Mouse (Mus musculus) stomach, embryonic 16.5 days (tissue): ENCODE measurements around the gene Cd79b. TPM values are rescaled to one million over a fixed set of nuclear protein-coding genes. Genes with fewer than 3 reads are reported as not detected.

Source experiments
- ATAC-seq: fragments of 200-750 bp; cut with Nextera tagmentation; 2 replicates; pipeline ENCODE4 v1.8.0; 2017; ENCODE audit warnings: moderate number of reproducible peaks, moderate TSS enrichment; ENCODE audit not compliant: insufficient read depth, low FRiP score
- H3K27ac ChIP-seq: fragments of 300-500 bp; sonication (generic); 2 replicates; pipeline ENCODE4 v1.5.1; 2014; ENCODE audit warnings: low read length
- H3K27me3 ChIP-seq: fragments of 300-500 bp; sonication (generic); 2 replicates; pipeline ENCODE4 v1.6.1; 2014; ENCODE audit warnings: low read length, control low read depth, mixed read lengths; ENCODE audit not compliant: control insufficient read depth, insufficient read depth
- H3K36me3 ChIP-seq: fragments of 300-500 bp; sonication (generic); 2 replicates; pipeline ENCODE4 v1.6.1; 2014; ENCODE audit warnings: low read length; ENCODE audit not compliant: control insufficient read depth, insufficient read depth
- H3K4me1 ChIP-seq: fragments of 300-500 bp; sonication (generic); 2 replicates; pipeline ENCODE4 v1.6.1; 2014; ENCODE audit warnings: low read length, control low read depth, mixed read lengths; ENCODE audit not compliant: control insufficient read depth, insufficient read depth
- H3K4me2 ChIP-seq: fragments of 300-500 bp; sonication (generic); 2 replicates; pipeline ENCODE4 v1.6.1; 2014; ENCODE audit warnings: low read depth, low read length, mixed read lengths
- H3K4me3 ChIP-seq: fragments of 300-500 bp; sonication (generic); replicated peaks from 2 replicates; pipeline ENCODE4 v1.5.1; 2014; ENCODE audit warnings: mild to moderate bottlenecking, low read length
- H3K9ac ChIP-seq: fragments of 300-500 bp; sonication (generic); 2 replicates; pipeline ENCODE4 v1.6.1; 2014; ENCODE audit warnings: low read length
- H3K9me3 ChIP-seq: fragments of 300-500 bp; sonication (generic); replicated peaks from 2 replicates; pipeline ENCODE4 v1.6.1; 2016; ENCODE audit warnings: low read length, control low read depth; ENCODE audit not compliant: control insufficient read depth
- WGBS: fragments of 180-500 bp; shearing (Covaris S2); extraction: QIAGEN DNeasy Blood & Tissue Kit; methylation state at CpG from one replicate; pipeline ENCODE4 v1.1.7; 2014; 5-methylcytosine and 5-hydroxymethylcytosine counted together
- polyA plus RNA-seq: library from polyadenylated mRNA; unstranded; fragments of >200 nt; fragmentation: Nextera tagmentation; extraction: Ambion mirVana; gene quantifications from 2 replicates; pipeline ENCODE4 v1.2.1, GENCODE M21; 2015

The Cd79b gene
- polyA plus RNA-seq, 1 experiment from 2014 or later: 3.6 TPM

- no peaks in the 10 kb centered on the region for H3K36me3 ChIP-seq
- no peak overlapping the region for H3K4me2 ChIP-seq
- H3K9ac ChIP-seq: no peak overlapping the region
- H3K9me3 ChIP-seq: no peaks in the 10 kb centered on the region
- H3K4me1 ChIP-seq: no peaks in the 10 kb centered on the region
- ATAC-seq: no peak
- H3K4me3 ChIP-seq: no peak overlapping the region
- no peak overlapping the region for H3K27ac ChIP-seq
- H3K27me3 ChIP-seq: no peaks in the 10 kb centered on the region
- 83% methylated on average over 8 of the region's 8 CpGs for WGBS
These were observed 11.9 kb upstream of the Cd79b start for GRCm38 (mm10) chr11:106326475-106326874.

GRCm38 (mm10) chr11:106325566-106326206, 11.1 kb upstream of the Cd79b start:
- Histone ChIP-seq H3K4me1 (no peaks in the 10 kb centered on the region), H3K9ac (no peak overlapping the region), H3K27ac (no peak overlapping the region), H3K9me3 (no peaks in the 10 kb centered on the region), H3K4me2 (no peak overlapping the region), H3K27me3 (no peaks in the 10 kb centered on the region), H3K4me3 (no peak overlapping the region), H3K36me3 (no peaks in the 10 kb centered on the region)
- 66% methylated on average over 8 of the region's 8 CpGs for WGBS
- no peak for ATAC-seq

GRCm38 (mm10) chr11:106324858-106325257, 10.3 kb upstream of the Cd79b start:
- H3K36me3 ChIP-seq: no peaks in the 10 kb centered on the region
- H3K4me2 ChIP-seq: no peak overlapping the region
- no peak overlapping the region for H3K4me3 ChIP-seq
- no peaks in the 10 kb centered on the region for H3K9me3 ChIP-seq
- 71% methylated on average over 5 of the region's 5 CpGs for WGBS
- ATAC-seq: no peak
- no peak overlapping the region for H3K9ac ChIP-seq
- H3K27me3 ChIP-seq: no peaks in the 10 kb centered on the region
- no peaks in the 10 kb centered on the region for H3K4me1 ChIP-seq
- no peak overlapping the region for H3K27ac ChIP-seq

GRCm38 (mm10) chr11:106318406-106319366, 4.1 kb upstream of the Cd79b start:
- ATAC-seq: no peak; the same call in 1 of the 2 replicates

GRCm38 (mm10) chr11:106317801-106318200, 3.2 kb upstream of the Cd79b start:
- Histone ChIP-seq H3K9ac (no peak overlapping the region), H3K36me3 (no peaks in the 10 kb centered on the region), H3K4me1 (peaks cover 5% of the 10 kb centered on the region; the same call in 1 of the 2 replicates), H3K4me2 (no peak overlapping the region), H3K4me3 (no peak overlapping the region), H3K9me3 (no peaks in the 10 kb centered on the region), H3K27ac (no peak overlapping the region), H3K27me3 (no peaks in the 10 kb centered on the region)
- WGBS: 74% methylated on average over 7 of the region's 7 CpGs
- no peak for ATAC-seq

More at GRCm38 (mm10) chr11:106318406-106319366, 4.1 kb upstream of the Cd79b start:
- no peak overlapping the region for H3K9ac ChIP-seq
- no peaks in the 10 kb centered on the region for H3K9me3 ChIP-seq
- H3K27ac ChIP-seq: no peak overlapping the region
- H3K4me3 ChIP-seq: no peak overlapping the region
- no peak overlapping the region for H3K4me2 ChIP-seq
- no peaks in the 10 kb centered on the region for H3K36me3 ChIP-seq
- no peaks in the 10 kb centered on the region for H3K4me1 ChIP-seq
- no peaks in the 10 kb centered on the region for H3K27me3 ChIP-seq
- WGBS: 59% methylated on average over 21 of the region's 21 CpGs

- peaks cover 5% of the 10 kb centered on the region; the same call in 1 of the 2 replicates for H3K4me1 ChIP-seq
- WGBS: 81% methylated on average over 1 of the region's 1 CpGs
- H3K4me3 ChIP-seq: no peak overlapping the region
- H3K9me3 ChIP-seq: no peaks in the 10 kb centered on the region
- H3K4me2 ChIP-seq: no peak overlapping the region
- no peaks in the 10 kb centered on the region for H3K36me3 ChIP-seq
- no peak overlapping the region for H3K9ac ChIP-seq
- no peak overlapping the region for H3K27ac ChIP-seq
- no peaks in the 10 kb centered on the region for H3K27me3 ChIP-seq
- ATAC-seq: no peak
These were observed 1.9 kb upstream of the Cd79b start for GRCm38 (mm10) chr11:106316416-106316815.

- 51% methylated on average over 5 of the region's 5 CpGs for WGBS
- ATAC-seq: peak; percentile 63
- no peak overlapping the region for H3K9ac ChIP-seq
- H3K9me3 ChIP-seq: no peaks in the 10 kb centered on the region
- H3K4me1 ChIP-seq: peaks cover 5% of the 10 kb centered on the region; the same call in 1 of the 2 replicates
- no peak overlapping the region for H3K4me2 ChIP-seq
- no peaks in the 10 kb centered on the region for H3K27me3 ChIP-seq
- no peak overlapping the region for H3K4me3 ChIP-seq
- H3K36me3 ChIP-seq: no peaks in the 10 kb centered on the region
- H3K27ac ChIP-seq: no peak overlapping the region
These were observed 1.0 kb downstream of the Cd79b start for GRCm38 (mm10) chr11:106313533-106313932.

GRCm38 (mm10) chr11:106310123-106310522, 4.4 kb downstream of the Cd79b start:
- 71% methylated on average over 5 of the region's 5 CpGs for WGBS
- Histone ChIP-seq H3K4me2 (no peak overlapping the region), H3K4me1 (peaks cover 5% of the 10 kb centered on the region; the same call in 1 of the 2 replicates), H3K27ac (no peak overlapping the region), H3K9me3 (no peaks in the 10 kb centered on the region), H3K9ac (no peak overlapping the region), H3K36me3 (no peaks in the 10 kb centered on the region), H3K4me3 (no peak overlapping the region), H3K27me3 (no peaks in the 10 kb centered on the region)
- ATAC-seq: no peak

GRCm38 (mm10) chr11:106308162-106308561, 6.4 kb downstream of the Cd79b start:
- Histone ChIP-seq H3K9ac (no peak overlapping the region), H3K4me1 (peaks cover 2% of the 10 kb centered on the region; the same call in 1 of the 2 replicates), H3K27ac (no peak overlapping the region), H3K4me3 (no peak overlapping the region), H3K27me3 (no peaks in the 10 kb centered on the region), H3K36me3 (no peaks in the 10 kb centered on the region), H3K9me3 (no peaks in the 10 kb centered on the region), H3K4me2 (no peak overlapping the region)
- no peak for ATAC-seq
- WGBS: 72% methylated on average over 11 of the region's 11 CpGs
